Mouse (Mus musculus) E14TG2a.4 (cell line): Measurements from ENCODE around the gene Hoxa13.

Experiments
- CTCF ChIP-seq: conservative IDR thresholded peaks from 2 replicates; pipeline ENCODE4 v1.5.1; 2014; ENCODE audit warnings: low read length
- NANOG ChIP-seq: IDR thresholded peaks from 2 replicates; pipeline ENCODE4 v1.6.1; 2014; ENCODE audit warnings: borderline replicate concordance, low read length, mixed read lengths
- POU5F1 ChIP-seq: IDR thresholded peaks from 2 replicates; pipeline ENCODE4 v1.6.1; 2014; ENCODE audit warnings: low read length, borderline replicate concordance

DNA sequence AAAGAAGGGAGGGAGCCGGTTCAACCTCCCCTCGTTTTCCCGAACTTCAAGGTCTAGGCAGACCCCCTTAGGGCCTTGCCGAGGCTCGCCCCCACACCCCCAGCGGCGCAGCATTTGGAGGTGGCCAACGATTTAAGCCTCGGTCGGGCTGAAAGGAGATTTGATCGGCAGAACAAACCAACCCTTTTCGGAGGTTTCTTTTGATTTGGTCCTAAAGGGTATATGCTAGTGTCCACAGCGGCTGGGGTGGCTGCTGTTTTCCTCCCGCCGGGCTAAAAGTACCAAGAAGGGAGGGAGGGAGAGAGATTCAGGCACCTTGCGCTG, 11.3 kb downstream of the Hoxa13 start:
- TF ChIP-seq CTCF = no peak
- TF ChIP-seq POU5F1 = no peak
- TF ChIP-seq NANOG = no peak
